Mouse (Mus musculus) limb, embryonic 13.5 days (tissue): ENCODE measurements at regions not wholly inside any gene's neighbourhood (a gene's known extent, or its start where the extent isn't known, plus 50 kb on each side); places are given as distances from the start of the nearest gene placed in this dataset.

Source experiments
- ATAC-seq: fragments of 200-750 bp; cut with Nextera tagmentation; 2 replicates; pipeline ENCODE4 v1.8.0; 2017; ENCODE audit warnings: low read depth, moderate number of reproducible peaks, moderate TSS enrichment; ENCODE audit not compliant: low FRiP score
- H3K27ac ChIP-seq: fragments of 300-500 bp; sonication (generic); 2 replicates; pipeline ENCODE4 v1.5.1; 2015; ENCODE audit warnings: inconsistent platforms, mild to moderate bottlenecking, moderate library complexity
- H3K27me3 ChIP-seq: fragments of 300-500 bp; sonication (generic); 2 replicates; pipeline ENCODE4 v1.6.1; 2015; ENCODE audit warnings: mild to moderate bottlenecking, inconsistent platforms
- H3K36me3 ChIP-seq: fragments of 300-500 bp; sonication (generic); 2 replicates; pipeline ENCODE4 v1.6.1; 2015; ENCODE audit warnings: inconsistent platforms, mild to moderate bottlenecking, moderate library complexity
- H3K4me1 ChIP-seq: fragments of 300-500 bp; sonication (generic); 2 replicates; pipeline ENCODE4 v1.6.1; 2015; ENCODE audit warnings: inconsistent platforms
- H3K4me2 ChIP-seq: fragments of 300-500 bp; sonication (generic); replicated peaks from 2 replicates; pipeline ENCODE4 v1.6.1; 2015; ENCODE audit warnings: inconsistent platforms, mild to moderate bottlenecking, moderate library complexity
- H3K4me3 ChIP-seq: fragments of 300-500 bp; sonication (generic); 2 replicates; pipeline ENCODE4 v1.5.1; 2015; ENCODE audit warnings: moderate library complexity, mild to moderate bottlenecking, inconsistent platforms
- H3K9ac ChIP-seq: fragments of 300-500 bp; sonication (generic); 2 replicates; pipeline ENCODE4 v1.6.1; 2015; ENCODE audit warnings: mild to moderate bottlenecking, inconsistent platforms
- H3K9me3 ChIP-seq: fragments of 300-500 bp; sonication (generic); 2 replicates; pipeline ENCODE4 v1.6.1; 2016; ENCODE audit warnings: inconsistent platforms
- WGBS: fragments of 180-500 bp; shearing (Covaris S2); methylation state at CpG from one replicate; pipeline ENCODE4 v1.1.7; 2015; 5-methylcytosine and 5-hydroxymethylcytosine counted together

DNA sequence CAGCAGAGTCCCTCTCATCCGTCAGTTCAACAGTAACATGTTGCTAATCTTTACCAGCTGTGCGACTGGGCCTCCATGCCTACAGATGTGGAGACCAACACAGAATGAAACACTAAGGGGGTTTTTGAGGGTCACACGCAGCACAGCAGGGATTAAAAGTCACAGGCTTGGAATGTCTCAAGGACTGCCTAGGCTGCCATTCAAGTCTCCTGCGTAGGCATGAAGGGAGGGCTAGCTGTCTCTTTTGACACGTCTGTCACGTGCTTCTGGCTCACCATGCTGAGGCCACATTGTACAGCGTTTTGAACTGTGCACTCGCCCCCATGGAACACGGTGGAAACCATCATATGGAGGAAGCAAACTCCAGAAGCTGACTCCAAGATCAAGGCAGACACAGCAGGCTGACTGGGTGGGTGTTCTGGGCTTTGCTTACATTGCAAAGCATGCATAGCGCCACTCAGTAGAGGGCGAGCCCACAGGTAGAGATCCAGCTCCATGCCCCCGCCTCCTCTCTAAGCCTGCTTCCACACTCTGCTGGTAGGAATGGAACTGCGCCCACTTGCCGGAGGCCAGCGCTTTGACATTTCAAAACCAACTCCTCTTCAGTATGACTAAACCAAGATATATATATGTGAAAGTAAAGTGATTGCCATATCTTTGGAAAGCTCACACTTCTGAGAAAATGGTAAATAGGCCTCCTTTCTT, 103.0 kb downstream of the Zbtb18 start:
- no peak for ATAC-seq

GRCm38 (mm10) chr1:177547716-177548115, 105.6 kb downstream of the Zbtb18 start:
- no peaks in the 10 kb centered on the region for H3K9me3 ChIP-seq
- no peak overlapping the region for H3K4me3 ChIP-seq
- no peaks in the 10 kb centered on the region for H3K27me3 ChIP-seq
- H3K4me2 ChIP-seq = no peak overlapping the region
- H3K9ac ChIP-seq = no peak overlapping the region
- H3K4me1 ChIP-seq = no peaks in the 10 kb centered on the region
- H3K36me3 ChIP-seq = no peaks in the 10 kb centered on the region
- H3K27ac ChIP-seq = no peak overlapping the region
- WGBS = 94% methylated on average over 6 of the region's 6 CpGs
- ATAC-seq = no peak

More for the DNA sequence above, 103.0 kb downstream of the Zbtb18 start:
- H3K36me3 ChIP-seq = no peaks in the 10 kb centered on the region
- no peak overlapping the region for H3K9ac ChIP-seq
- no peaks in the 10 kb centered on the region for H3K27me3 ChIP-seq
- H3K4me2 ChIP-seq = no peak overlapping the region
- WGBS = 64% methylated on average over 15 of the region's 15 CpGs
- H3K4me1 ChIP-seq = no peaks in the 10 kb centered on the region
- H3K27ac ChIP-seq = no peak overlapping the region
- no peak overlapping the region for H3K4me3 ChIP-seq
- H3K9me3 ChIP-seq = no peaks in the 10 kb centered on the region

DNA sequence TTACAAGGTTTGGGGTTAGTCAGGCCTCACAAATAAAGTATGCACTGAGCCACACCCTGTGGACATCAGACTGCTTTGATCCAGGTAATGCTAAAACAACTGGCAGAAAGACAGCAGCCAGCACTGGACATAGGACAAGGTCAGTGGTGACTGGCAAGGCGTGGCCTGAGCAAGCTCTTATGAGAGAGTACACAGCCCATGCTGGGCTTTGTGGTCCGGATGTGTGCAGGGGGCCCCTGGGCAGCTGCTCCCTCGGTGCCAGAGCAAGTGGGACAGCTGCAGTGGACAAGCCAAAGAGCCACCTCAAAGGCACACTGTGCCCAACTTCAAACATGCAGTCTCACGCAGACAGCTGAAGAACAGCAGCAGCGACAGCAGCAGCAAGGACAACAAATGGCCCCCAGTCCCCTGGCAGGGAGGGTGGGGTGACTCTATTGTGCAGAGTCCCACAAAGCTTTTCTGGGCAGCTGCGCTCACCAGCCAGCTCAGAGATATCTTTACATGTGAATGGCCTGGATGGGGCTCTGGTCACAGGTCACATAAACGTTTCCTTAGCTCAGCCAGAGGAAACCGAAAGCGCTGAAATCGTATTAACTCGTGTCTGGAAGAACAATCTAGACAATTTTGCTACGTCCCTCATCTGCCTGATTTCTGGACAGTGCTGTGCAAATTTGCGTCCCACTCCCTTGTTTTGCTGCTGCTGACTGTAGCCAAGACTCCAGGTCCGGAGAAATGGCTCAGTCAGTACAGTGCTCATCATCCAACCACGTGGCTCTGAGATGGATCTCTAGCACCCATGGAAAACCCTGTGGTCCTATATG, 113.5 kb downstream of the Zbtb18 start:
- Histone ChIP-seq H3K27me3 (no peaks in the 10 kb centered on the region), H3K9me3 (no peaks in the 10 kb centered on the region), H3K9ac (no peak overlapping the region), H3K27ac (peak overlapping the region; percentile 10; the same call in 1 of the 2 replicates), H3K4me1 (peaks cover 24% of the 10 kb centered on the region), H3K36me3 (no peaks in the 10 kb centered on the region), H3K4me3 (no peak overlapping the region), H3K4me2 (no peak overlapping the region)
- WGBS = 49% methylated on average over 15 of the region's 15 CpGs
- peak; percentile 90 for ATAC-seq

- Histone ChIP-seq H3K9me3 (no peaks in the 10 kb centered on the region), H3K9ac (no peak overlapping the region), H3K27ac (no peak overlapping the region), H3K4me2 (no peak overlapping the region), H3K4me1 (peaks cover 26% of the 10 kb centered on the region), H3K4me3 (no peak overlapping the region), H3K27me3 (no peaks in the 10 kb centered on the region), H3K36me3 (no peaks in the 10 kb centered on the region)
- ATAC-seq = no peak
- 73% methylated on average over 6 of the region's 6 CpGs for WGBS
Observed at GRCm38 (mm10) chr1:177557432-177557831, 115.3 kb downstream of the Zbtb18 start.

GRCm38 (mm10) chr1:177557856-177558255, 115.7 kb downstream of the Zbtb18 start:
- Histone ChIP-seq H3K27ac (no peak overlapping the region), H3K9ac (no peak overlapping the region), H3K27me3 (no peaks in the 10 kb centered on the region), H3K9me3 (no peaks in the 10 kb centered on the region), H3K4me2 (peak overlapping the region; percentile 27; the same call in 1 of the 2 replicates), H3K4me3 (no peak overlapping the region), H3K36me3 (no peaks in the 10 kb centered on the region), H3K4me1 (peaks cover 26% of the 10 kb centered on the region)
- 49% methylated on average over 4 of the region's 4 CpGs for WGBS
- no peak for ATAC-seq

GRCm38 (mm10) chr1:177561716-177562588, 119.8 kb downstream of the Zbtb18 start:
- no peak for ATAC-seq
- Histone ChIP-seq H3K27me3 (no peaks in the 10 kb centered on the region), H3K4me3 (no peak overlapping the region), H3K4me1 (peaks cover 22% of the 10 kb centered on the region), H3K27ac (no peak overlapping the region), H3K36me3 (no peaks in the 10 kb centered on the region), H3K9ac (no peak overlapping the region), H3K4me2 (no peak overlapping the region), H3K9me3 (no peaks in the 10 kb centered on the region)
- 68% methylated on average over 17 of the region's 17 CpGs for WGBS

- WGBS = 73% methylated on average over 5 of the region's 5 CpGs
- no peak for ATAC-seq
- Histone ChIP-seq H3K27me3 (no peaks in the 10 kb centered on the region), H3K9ac (no peak overlapping the region), H3K4me2 (no peak overlapping the region), H3K4me1 (peaks cover 21% of the 10 kb centered on the region), H3K27ac (no peak overlapping the region), H3K36me3 (no peaks in the 10 kb centered on the region), H3K9me3 (no peaks in the 10 kb centered on the region), H3K4me3 (no peak overlapping the region)
Observed at GRCm38 (mm10) chr1:177562589-177562912, 120.4 kb downstream of the Zbtb18 start.

DNA sequence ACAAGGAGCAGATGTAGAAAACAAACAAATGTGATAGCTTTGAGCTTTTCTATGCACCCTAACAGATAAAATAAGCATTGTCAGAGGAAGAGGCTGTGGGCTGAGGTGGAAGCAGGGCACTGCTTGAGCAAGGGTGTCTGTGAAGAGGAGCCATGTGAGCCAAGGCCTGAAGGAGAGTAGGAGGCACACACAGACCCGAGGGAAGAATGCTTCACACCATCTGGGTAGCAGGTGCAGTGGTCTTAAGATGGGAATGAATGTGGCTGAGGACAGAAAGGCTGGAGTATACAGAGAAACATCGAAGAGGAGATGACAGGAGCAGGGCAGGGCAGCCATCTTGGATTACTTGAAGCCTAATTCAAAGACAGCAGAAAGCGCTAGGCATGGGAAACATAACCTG, 123.5 kb downstream of the Zbtb18 start:
- Histone ChIP-seq H3K4me2 (no peak overlapping the region), H3K27me3 (no peaks in the 10 kb centered on the region), H3K4me3 (no peak overlapping the region), H3K9me3 (no peaks in the 10 kb centered on the region), H3K27ac (no peak overlapping the region), H3K36me3 (no peaks in the 10 kb centered on the region), H3K4me1 (0 out of 2 replicates have a peak, but pooled peaks cover 2% of the 10 kb centered on the region), H3K9ac (no peak overlapping the region)
- WGBS = 84% methylated on average over 3 of the region's 3 CpGs
- ATAC-seq = no peak

GRCm38 (mm10) chr1:177568056-177568816, 126.1 kb downstream of the Zbtb18 start:
- no peak overlapping the region for H3K9ac ChIP-seq
- H3K4me3 ChIP-seq = no peak overlapping the region
- WGBS = 83% methylated on average over 9 of the region's 9 CpGs
- no peak for ATAC-seq
- H3K4me2 ChIP-seq = no peak overlapping the region
- H3K9me3 ChIP-seq = no peaks in the 10 kb centered on the region
- H3K36me3 ChIP-seq = no peaks in the 10 kb centered on the region
- H3K4me1 ChIP-seq = no peaks in the 10 kb centered on the region
- no peaks in the 10 kb centered on the region for H3K27me3 ChIP-seq
- no peak overlapping the region for H3K27ac ChIP-seq

DNA sequence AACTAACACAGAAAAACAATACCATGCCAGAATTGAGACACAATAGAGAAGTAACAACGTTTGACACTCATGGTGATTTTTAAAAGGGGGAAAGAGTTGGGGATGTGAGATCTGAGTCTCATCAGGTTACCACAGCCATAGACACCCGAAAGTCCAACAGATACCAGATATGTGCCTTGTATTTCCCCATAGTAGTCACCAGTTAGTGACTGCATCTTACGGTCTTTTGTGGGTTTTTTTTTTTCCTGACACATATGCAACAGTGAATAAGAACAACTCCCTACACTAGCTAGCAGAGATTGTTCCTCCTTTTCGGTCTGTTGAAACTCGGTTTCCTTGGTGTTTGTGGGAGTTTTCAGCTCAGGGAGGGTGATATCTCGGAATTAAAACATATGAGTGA, 127.4 kb downstream of the Zbtb18 start:
- WGBS = 90% methylated on average over 6 of the region's 6 CpGs
- ATAC-seq = no peak

DNA sequence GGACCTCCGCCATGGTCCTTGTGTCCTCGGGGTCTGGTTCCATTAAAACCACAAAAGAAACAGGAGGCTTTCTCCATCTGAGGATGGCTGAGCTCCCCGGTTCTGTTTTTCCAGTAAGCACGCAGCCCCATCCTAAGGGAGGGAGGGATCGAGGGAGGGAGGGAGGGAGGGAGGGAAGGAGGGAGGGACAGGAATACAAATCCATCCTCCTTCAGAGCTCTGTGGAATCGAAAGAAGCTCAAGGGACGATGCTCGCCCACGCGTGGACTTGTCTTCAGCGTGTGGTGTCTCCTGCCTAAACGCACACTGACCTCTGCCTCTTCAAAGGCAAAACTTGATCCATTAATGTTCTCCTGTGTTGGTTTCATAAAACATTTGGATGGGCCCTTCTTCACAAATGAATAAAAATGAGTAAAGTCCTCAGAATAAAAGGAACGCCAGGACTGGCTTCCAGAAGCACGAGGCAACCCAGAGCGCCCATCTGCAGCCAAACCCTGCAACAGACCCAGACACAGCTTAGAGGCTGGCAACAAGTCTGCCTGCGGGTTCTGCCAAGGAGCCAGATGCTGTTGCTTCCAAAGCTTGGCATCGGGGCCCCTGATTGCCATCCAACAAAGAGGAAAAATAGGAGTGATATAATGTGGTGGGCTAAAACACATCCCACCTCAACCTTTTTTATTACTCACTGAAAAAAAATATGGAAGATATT, 131.0 kb downstream of the Zbtb18 start:
- WGBS = 86% methylated on average over 17 of the region's 17 CpGs

More for the DNA sequence above, 127.4 kb downstream of the Zbtb18 start:
- Histone ChIP-seq H3K4me2 (no peak overlapping the region), H3K9me3 (no peaks in the 10 kb centered on the region), H3K4me3 (no peak overlapping the region), H3K9ac (no peak overlapping the region), H3K27me3 (no peaks in the 10 kb centered on the region), H3K36me3 (no peaks in the 10 kb centered on the region), H3K4me1 (no peaks in the 10 kb centered on the region), H3K27ac (no peak overlapping the region)

More for the DNA sequence above, 131.0 kb downstream of the Zbtb18 start:
- Histone ChIP-seq H3K4me1 (no peaks in the 10 kb centered on the region), H3K27me3 (no peaks in the 10 kb centered on the region), H3K4me2 (no peak overlapping the region), H3K36me3 (no peaks in the 10 kb centered on the region), H3K27ac (no peak overlapping the region), H3K4me3 (no peak overlapping the region), H3K9me3 (no peaks in the 10 kb centered on the region), H3K9ac (no peak overlapping the region)
- no peak for ATAC-seq
